10 mouse cellular contexts compared by ENCODE assay signal in genomic region chr2:57256459-57256858, GRCm38 (mm10). TPM values are rescaled to one million over a fixed set of nuclear protein-coding genes. Genes with fewer than 3 reads are reported as not detected.
DNase-seq lines count a peak whose midpoint lies in the region; ATAC-seq lines count a peak whose summit lies in the region.
"Had no signal": no experiment of that assay in that cellular context is flagged by ENCODE, and none has a peak within 500 bp of the region (broad histone marks: within the 10 kb centered on the region; RNA-seq: fewer than 3 reads in every experiment).

No protein-coding gene starts in this region.

- no peaks in the 10 kb centered on the region for H3K36me3 ChIP-seq in heart, embryonic 14.5 days (ENCODE audit: control insufficient read depth, insufficient read depth, low read length)
- no peaks in the 10 kb centered on the region for H3K36me3 ChIP-seq in midbrain, embryonic 16.5 days (ENCODE audit: control insufficient read depth, insufficient read depth, low read length)
- H3K36me3 ChIP-seq in midbrain, embryonic 13.5 days: no peaks in the 10 kb centered on the region

- ATAC-seq in heart, embryonic 14.5 days (ENCODE audit: insufficient number of reproducible peaks, insufficient read depth, low FRiP score, low read depth): peak; percentile 31; the same call in 1 of the 2 replicates
- 0 out of 2 replicates have a peak, but pooled peaks have one; percentile 37 for ATAC-seq in midbrain, embryonic 16.5 days
- no peak; the same call in 1 of the 2 replicates for ATAC-seq in midbrain, embryonic 13.5 days
- ATAC-seq in frontal cortex, adult (ENCODE audit: low TSS enrichment): no peak

- no peak overlapping the region for H3K27ac ChIP-seq in heart, embryonic 14.5 days (replicated peaks in 1 of 2; ENCODE audit: control insufficient read depth in 1 of 2, insufficient read depth in 1 of 2, low read depth in 2 of 2, low read length in 2 of 2)
- no peak overlapping the region for H3K27ac ChIP-seq in midbrain, embryonic 16.5 days (ENCODE audit: low read length)
- H3K27ac ChIP-seq in midbrain, embryonic 13.5 days: no peak overlapping the region

- no peak for DNase-seq in heart, postnatal 14 days
- DNase-seq in brain, adult 2 months (ENCODE audit: low read depth, low spot score): peak; percentile 56
- peak; percentile 46 for DNase-seq in gastrocnemius, postnatal 25 days
- no peak for DNase-seq in ovary, postnatal 36 days (ENCODE audit: low spot score)
- DNase-seq: adrenal gland, postnatal 36 days; right cerebral cortex, postnatal 4 days had no signal

- no peak overlapping the region for H3K4me2 ChIP-seq in heart, embryonic 14.5 days (ENCODE audit: low read length)
- H3K4me2 ChIP-seq in midbrain, embryonic 16.5 days (ENCODE audit: low read length): no peak overlapping the region
- H3K4me2 ChIP-seq in midbrain, embryonic 13.5 days (replicated peaks): no peak overlapping the region

- intact Hi-C loops in heart, postnatal 14 days (cut with DNase I): no loop called here

- no peaks in the 10 kb centered on the region for H3K9me3 ChIP-seq in heart, embryonic 14.5 days (ENCODE audit: control insufficient read depth, low read length)
- H3K9me3 ChIP-seq in midbrain, embryonic 16.5 days (replicated peaks; ENCODE audit: control insufficient read depth, low read length, poor library complexity, severe bottlenecking): no peaks in the 10 kb centered on the region
- no peaks in the 10 kb centered on the region for H3K9me3 ChIP-seq in midbrain, embryonic 13.5 days

- WGBS in heart, embryonic 14.5 days: 39% methylated on average over 6 of the region's 6 CpGs
- WGBS in midbrain, embryonic 16.5 days: 7% methylated on average over 6 of the region's 6 CpGs
- 5% methylated on average over 6 of the region's 6 CpGs for WGBS in midbrain, embryonic 13.5 days

- H3K4me3 ChIP-seq in heart, embryonic 14.5 days (ENCODE audit: control insufficient read depth in 1 of 2, insufficient read depth in 1 of 2, low read depth in 1 of 2, low read length in 2 of 2): no peak overlapping the region
- no peak overlapping the region for H3K4me3 ChIP-seq in midbrain, embryonic 16.5 days (ENCODE audit: low read depth, low read length)
- no peak overlapping the region for H3K4me3 ChIP-seq in midbrain, embryonic 13.5 days (replicated peaks)

- no peaks in the 10 kb centered on the region for H3K27me3 ChIP-seq in heart, embryonic 14.5 days (ENCODE audit: control insufficient read depth, insufficient read depth, low read length)
- no peaks in the 10 kb centered on the region for H3K27me3 ChIP-seq in midbrain, embryonic 16.5 days (ENCODE audit: control insufficient read depth, insufficient read depth, low read depth, low read length)
- peaks cover 22% of the 10 kb centered on the region for H3K27me3 ChIP-seq in midbrain, embryonic 13.5 days

- no peak overlapping the region for H3K9ac ChIP-seq in heart, embryonic 14.5 days (ENCODE audit: low read length)
- no peak overlapping the region for H3K9ac ChIP-seq in midbrain, embryonic 16.5 days (ENCODE audit: low read depth, low read length)
- no peak overlapping the region for H3K9ac ChIP-seq in midbrain, embryonic 13.5 days (replicated peaks)

- H3K4me1 ChIP-seq in heart, embryonic 14.5 days (ENCODE audit: control insufficient read depth in 2 of 2, insufficient read depth in 2 of 2, low read length in 2 of 2): peaks cover 3 to 18% of the 10 kb centered on the region in 2 experiments
- H3K4me1 ChIP-seq in midbrain, embryonic 16.5 days (ENCODE audit: control insufficient read depth, insufficient read depth, low read length): peaks cover 6% of the 10 kb centered on the region; the same call in 1 of the 2 replicates
- H3K4me1 ChIP-seq in midbrain, embryonic 13.5 days (replicated peaks): peaks cover 5% of the 10 kb centered on the region

RNA-seq across cellular contexts. Expression of gene Gpd2, which starts 19.0 kb away (rescaled TPM):
- 12.7 and 13.3 TPM in 2 replicates for polyA plus RNA-seq in heart, embryonic 14.5 days (2014; fragmentation: Nextera tagmentation; extraction: Ambion mirVana)
- total RNA-seq in heart, postnatal 14 days (2021): 10 to 100 TPM; 14.5 to 22.0 TPM
- 26.2 and 27.7 TPM in 2 replicates for polyA plus RNA-seq in midbrain, embryonic 16.5 days (2015; fragmentation: Nextera tagmentation; extraction: Ambion mirVana)
- polyA plus RNA-seq in midbrain, embryonic 13.5 days (2015; fragmentation: Nextera tagmentation; extraction: Ambion mirVana): 11.6 and 12.0 TPM in 2 replicates
- 100 to 1,000 TPM; 193 to 197 TPM for total RNA-seq in gastrocnemius, postnatal 25 days (2021)

Comparison
In these comparisons a context has a peak if more than half of its experiments do, and no peak if none do; other contexts are left out.
1. ATAC-seq: peak in heart, embryonic 14.5 days (single experiment) and midbrain, embryonic 16.5 days (single experiment); none in midbrain, embryonic 13.5 days (single experiment) and frontal cortex, adult (single experiment).
2. DNase-seq: peak in brain, adult 2 months (single experiment) and gastrocnemius, postnatal 25 days (single experiment); none in heart, postnatal 14 days (0 of 2) and ovary, postnatal 36 days (single experiment).